Mouse (Mus musculus) adrenal gland, adult 8-10 months (tissue): ENCODE data around the gene Itgae. TPM values are rescaled to one million over a fixed set of nuclear protein-coding genes. Genes with fewer than 3 reads are reported as not detected.
"Not testable (repeated sequence)": the region's sequence is repeated elsewhere in the genome, so short reads cannot be mapped to it uniquely, and the experiment has no call there.

ENCODE experiments used
- DNase-seq: peaks from one replicate; pipeline ENCODE4 v3.0.0; 2022
- total RNA-seq, 4 experiments: library from RNA; stranded (reverse); gene quantifications; 2 replicates each; pipeline ENCODE4 v1.2.4; 2022

The Itgae gene
- total RNA-seq, 4 experiments from 2014 or later = 0.49 to 0.91 (median 0.60) TPM

GRCm38 (mm10) chr11:73094231-73094995 lies 4.0 kb downstream of the Itgae start:
- DNase-seq = no peak

- no peak for DNase-seq
These were observed 8.5 kb downstream of the Itgae start for GRCm38 (mm10) chr11:73098860-73099259.

- DNase-seq = no peak
These were observed 9.8 kb downstream of the Itgae start for GRCm38 (mm10) chr11:73099976-73100750.

GRCm38 (mm10) chr11:73101308-73101707 lies 10.9 kb downstream of the Itgae start:
- no peak for DNase-seq

- no peak for DNase-seq
These were observed 14.9 kb downstream of the Itgae start for GRCm38 (mm10) chr11:73105246-73105645.

GRCm38 (mm10) chr11:73107358-73107757 lies 17.0 kb downstream of the Itgae start:
- not testable (repeated sequence) for DNase-seq

GRCm38 (mm10) chr11:73108195-73108897 lies 18.0 kb downstream of the Itgae start:
- DNase-seq = no peak

GRCm38 (mm10) chr11:73108898-73109625 lies 18.7 kb downstream of the Itgae start:
- DNase-seq = no peak

- no peak for DNase-seq
These were observed 19.6 kb downstream of the Itgae start for GRCm38 (mm10) chr11:73109941-73110340.

- no peak for DNase-seq
These were observed 21.0 kb downstream of the Itgae start for GRCm38 (mm10) chr11:73111414-73111813.

GRCm38 (mm10) chr11:73126495-73126894 lies 36.1 kb downstream of the Itgae start:
- no peak for DNase-seq

- DNase-seq = no peak
These were observed 40.6 kb downstream of the Itgae start for GRCm38 (mm10) chr11:73131020-73131419.

- DNase-seq = no peak
These were observed 42.6 kb downstream of the Itgae start for GRCm38 (mm10) chr11:73132999-73133398.

GRCm38 (mm10) chr11:73134222-73134621 lies 43.8 kb downstream of the Itgae start:
- DNase-seq = no peak

- no peak for DNase-seq
These were observed 46.2 kb downstream of the Itgae start for GRCm38 (mm10) chr11:73136587-73136986.

- no peak for DNase-seq
These were observed 46.7 kb downstream of the Itgae start for GRCm38 (mm10) chr11:73137116-73137515.

- peak; percentile 77 for DNase-seq
These were observed 47.5 kb downstream of the Itgae start, which contains the start of gene Haspin for GRCm38 (mm10) chr11:73137591-73138501. Haspin (minus strand) TSS chr11:73138294.

- peak; percentile 12 for DNase-seq
These were observed 53.9 kb downstream of the Itgae start for GRCm38 (mm10) chr11:73144261-73144681.

- no peak for DNase-seq
These were observed 55.9 kb downstream of the Itgae start for GRCm38 (mm10) chr11:73146026-73146974.

- no peak for DNase-seq
These were observed 56.6 kb downstream of the Itgae start for GRCm38 (mm10) chr11:73146975-73147365.
